Mouse (Mus musculus) kidney, adult 9 months (tissue): ENCODE results near the gene Fcrlb.

Experiments
- DNase-seq: peaks from one replicate; pipeline ENCODE4 v3.0.0; 2022

Gene Fcrlb

GRCm38 (mm10) chr1:170867691-170868105 is 45.0 kb downstream of the Fcrlb start, which contains the start of gene Atf6:
TSS of gene Atf6 (minus strand) at chr1:170867771.
- DNase-seq = peak; percentile 98

GRCm38 (mm10) chr1:170866992-170867690 is 45.6 kb downstream of the Fcrlb start:
- no peak for DNase-seq

GRCm38 (mm10) chr1:170865406-170865805 is 47.3 kb downstream of the Fcrlb start:
- DNase-seq = no peak

- peak; percentile 45 for DNase-seq
These were observed 48.0 kb downstream of the Fcrlb start for GRCm38 (mm10) chr1:170864754-170865153.

- no peak for DNase-seq
These were observed 48.5 kb downstream of the Fcrlb start for GRCm38 (mm10) chr1:170864234-170864633.

GRCm38 (mm10) chr1:170863033-170863432 is 49.7 kb downstream of the Fcrlb start:
- DNase-seq = no peak

- no peak for DNase-seq
These were observed 50.4 kb downstream of the Fcrlb start for GRCm38 (mm10) chr1:170862435-170862717.

GRCm38 (mm10) chr1:170861671-170862434 is 50.9 kb downstream of the Fcrlb start:
- no peak for DNase-seq

GRCm38 (mm10) chr1:170858872-170859271 is 53.9 kb downstream of the Fcrlb start:
- DNase-seq = no peak

GRCm38 (mm10) chr1:170857369-170857768 is 55.4 kb downstream of the Fcrlb start:
- no peak for DNase-seq
